Mouse (Mus musculus): ENCODE measurements around the gene Tnp2. TPM values are rescaled to one million over a fixed set of nuclear protein-coding genes. Genes with fewer than 3 reads are reported as not detected.

Gene Tnp2
- not detected in 4 replicates for total RNA-seq (2023)

DNA sequence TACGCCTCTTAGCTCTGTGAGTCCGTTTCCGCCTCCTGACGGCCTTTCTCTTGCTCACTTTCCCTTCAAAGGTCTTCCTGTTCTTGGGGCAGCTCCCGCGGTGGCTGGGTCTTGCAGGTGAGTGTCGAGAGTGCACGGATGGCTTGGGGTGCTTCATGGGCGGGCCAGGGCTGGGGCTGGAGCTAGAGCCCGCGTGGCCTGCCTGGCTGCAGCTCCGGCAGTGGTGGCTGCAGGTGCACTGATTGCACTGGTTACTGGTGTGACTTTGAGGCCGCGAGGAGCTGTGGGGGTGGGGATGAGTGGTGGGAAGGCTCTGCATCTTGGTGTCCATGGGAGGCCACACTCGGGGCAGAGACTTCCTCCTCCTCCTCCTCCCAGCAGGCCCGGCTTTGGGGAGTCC is at the start of gene Tnp2:
Gene Tnp2 (minus strand): TSS at position 390 of the 400 bp plus-strand sequence.

DNA sequence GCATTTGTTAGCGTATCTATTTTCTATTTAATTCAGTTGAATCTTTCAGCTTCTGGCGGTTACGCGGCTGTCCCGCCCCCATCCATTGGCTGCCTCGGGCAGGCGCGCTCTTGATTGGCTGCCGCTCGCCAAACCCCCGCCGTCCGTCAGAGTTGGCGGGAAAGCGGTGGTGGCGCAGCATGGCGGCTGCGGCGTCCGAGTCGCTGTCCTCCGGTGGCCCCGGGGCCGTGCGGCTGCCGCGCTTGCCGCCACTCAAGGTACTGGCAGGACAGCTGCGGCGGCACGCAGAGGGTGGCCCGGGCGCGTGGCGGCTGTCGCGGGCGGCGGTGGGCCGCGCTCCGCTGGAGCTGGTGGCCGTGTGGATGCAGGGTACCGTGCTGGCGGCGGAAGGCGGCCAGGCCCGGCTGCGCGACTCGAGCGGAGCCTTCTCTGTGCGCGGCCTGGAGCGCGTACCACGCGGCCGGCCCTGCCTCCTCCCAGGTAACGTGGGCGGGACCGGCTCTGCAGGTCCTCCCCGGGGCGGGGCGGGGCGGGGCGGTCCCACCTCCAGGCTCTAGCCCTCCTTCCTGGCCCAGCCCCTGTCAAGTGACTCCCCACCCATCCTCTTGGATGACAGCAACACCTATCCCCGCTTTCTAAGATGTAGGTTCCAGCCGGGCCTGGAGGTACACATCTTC is 46.6 kb upstream of the Tnp2 start, which contains the start of gene Rmi2:
Gene Rmi2 (plus strand): TSS at position 149 of the 677 bp plus-strand sequence.

DNA sequence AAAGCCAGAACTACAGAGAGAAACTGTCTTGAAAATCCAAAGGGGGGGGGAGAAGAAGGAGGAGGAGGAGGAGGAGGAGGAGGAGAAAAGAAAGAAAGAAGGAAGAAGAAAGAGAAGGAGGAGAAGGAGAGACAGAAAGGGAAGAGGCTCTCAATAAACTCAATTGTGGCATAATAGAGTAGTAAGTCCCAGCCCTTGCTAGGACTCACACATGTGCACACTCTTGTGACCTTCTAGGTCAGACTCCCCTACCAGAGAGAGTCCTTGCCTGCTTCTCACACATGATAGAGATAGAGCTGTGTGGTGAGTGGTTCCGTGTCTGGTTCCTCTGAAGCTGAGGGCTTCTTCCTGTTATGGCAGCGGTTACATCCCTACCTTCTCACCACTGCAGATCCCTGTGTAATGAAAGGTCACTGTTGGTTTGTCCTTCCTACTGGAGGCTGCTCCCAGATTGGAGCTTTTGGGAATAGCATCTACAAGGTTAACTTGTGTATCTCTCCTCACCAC is 24.5 kb upstream of the Tnp2 start, which contains the start of gene Gm11172:
Gene Gm11172 (plus strand): TSS at position 51 of the 507 bp plus-strand sequence.

DNA sequence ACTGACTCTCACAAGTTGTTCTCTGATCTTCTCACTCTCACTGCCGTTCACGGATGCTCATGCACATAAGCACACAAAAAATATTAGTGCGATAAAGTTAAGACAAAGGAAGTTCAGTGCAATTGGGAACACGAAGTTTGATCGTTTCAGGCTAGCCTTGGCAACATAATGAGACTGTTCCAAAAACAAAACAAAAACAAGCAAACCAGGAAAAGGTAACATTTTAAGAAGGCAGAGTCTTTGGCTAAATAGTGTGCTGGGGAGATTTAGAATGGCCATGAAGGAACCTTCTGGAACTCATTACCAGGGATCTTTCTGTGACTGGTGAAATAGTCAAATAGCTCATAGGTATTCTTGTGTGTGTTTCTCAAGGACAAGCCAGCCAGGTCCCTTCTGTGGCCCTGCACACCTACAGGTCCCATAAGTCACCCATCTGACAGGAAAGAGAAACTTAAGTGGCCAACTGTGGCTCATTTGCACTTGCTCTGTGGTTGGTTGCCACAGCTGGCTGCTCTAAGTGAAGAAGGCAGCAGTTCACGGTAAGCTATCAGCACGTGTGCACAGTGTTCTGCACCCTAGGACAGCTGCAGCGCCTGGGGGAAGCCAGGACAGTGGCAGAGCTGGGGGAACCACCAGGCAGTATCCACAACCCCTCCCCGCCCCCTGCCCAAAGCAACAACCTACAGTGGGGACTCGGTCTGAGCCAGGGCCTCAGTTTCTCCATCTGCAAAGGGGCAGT is 17.5 kb upstream of the Tnp2 start, which contains the start of gene Prm1:
Gene Prm1 (minus strand): TSS at position 51 of the 739 bp plus-strand sequence.

DNA sequence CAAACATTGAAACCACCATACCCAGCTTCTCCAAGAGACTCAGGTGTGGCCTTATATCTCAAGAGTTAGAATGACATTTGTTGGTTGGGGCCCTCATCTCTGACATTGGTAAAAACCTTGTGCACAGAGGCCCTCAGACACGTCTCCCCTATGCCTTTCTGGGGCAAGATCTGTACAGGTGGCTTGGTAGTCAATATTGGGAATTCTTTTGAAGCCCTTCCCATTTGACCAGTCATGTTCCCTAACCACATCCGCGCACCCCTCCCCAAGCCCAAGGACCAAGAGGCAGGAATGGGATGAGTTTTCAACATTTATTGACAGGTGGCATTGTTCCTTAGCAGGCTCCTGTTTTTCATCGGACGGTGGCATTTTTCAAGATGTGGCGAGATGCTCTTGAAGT is 7.6 kb upstream of the Tnp2 start, which contains the start of gene Prm2:
Gene Prm2 (minus strand): TSS at position 101 of the 400 bp plus-strand sequence.

DNA sequence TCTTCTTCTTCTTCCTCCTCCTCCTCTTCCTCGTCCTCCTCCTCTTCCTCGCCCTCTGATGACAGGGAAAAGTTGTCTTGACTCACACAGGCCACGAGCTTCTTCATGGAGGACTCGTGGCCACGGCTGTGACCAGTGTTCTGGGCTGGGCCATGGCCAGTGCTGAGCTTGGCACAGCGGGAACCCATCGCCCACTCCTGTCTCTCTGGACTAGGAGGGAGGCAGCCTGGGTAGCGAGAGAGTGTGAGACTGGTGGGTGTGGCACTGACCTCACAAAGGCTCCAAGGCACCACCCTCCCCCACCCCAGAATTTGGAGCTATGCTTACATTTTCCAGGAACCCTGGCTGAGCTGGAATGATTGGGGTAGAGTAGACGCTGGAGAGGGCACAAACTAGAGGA is 2.2 kb upstream of the Tnp2 start, which contains the start of gene Prm3:
Gene Prm3 (minus strand): TSS at position 213 of the 400 bp plus-strand sequence.

DNA sequence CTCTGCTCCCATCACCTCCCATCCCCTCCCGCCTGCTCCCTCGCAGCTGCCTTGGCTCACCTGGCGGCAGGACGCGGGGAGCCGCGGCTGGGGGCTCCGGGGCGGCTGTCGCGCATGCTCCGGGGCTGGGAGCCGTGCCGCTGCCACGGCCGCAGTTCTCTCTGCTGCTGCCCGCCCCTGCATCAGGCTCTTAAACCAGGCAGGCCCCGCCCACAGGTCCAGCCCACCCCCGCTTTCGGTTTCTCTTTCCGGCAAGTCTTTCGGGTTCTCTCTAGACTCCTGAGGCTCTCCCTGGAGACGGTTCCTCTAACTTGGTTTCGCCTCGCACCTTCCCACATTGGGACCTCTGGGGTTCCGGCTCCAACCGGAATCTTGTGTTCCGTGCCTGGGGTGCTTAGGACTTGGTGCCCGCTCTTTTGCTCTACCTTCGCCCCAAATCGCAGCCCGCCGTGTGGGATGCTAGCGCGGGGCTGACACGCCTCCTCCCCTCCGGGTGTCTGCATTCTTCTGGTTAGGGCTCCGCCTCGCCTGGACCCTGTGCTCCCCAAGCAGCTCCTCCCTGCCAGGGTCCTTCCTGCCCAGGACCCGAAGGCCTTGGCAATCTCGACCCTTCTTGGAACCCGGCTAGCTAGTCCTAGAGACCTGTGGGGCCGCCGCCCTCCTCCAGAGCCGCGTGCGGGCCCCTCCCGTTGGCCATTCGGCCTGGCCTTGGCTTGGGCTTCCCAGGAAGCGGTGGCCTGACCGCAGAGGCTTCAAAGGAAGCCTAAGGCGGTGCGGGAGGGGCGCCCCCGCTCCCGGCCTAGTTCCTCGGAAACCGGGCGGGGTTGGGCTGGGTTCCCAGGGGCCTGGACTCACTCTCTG is 2.9 kb downstream of the Tnp2 start, which contains the start of gene Socs1:
Gene Socs1 (minus strand): TSS at position 166 of the 861 bp plus-strand sequence.

Other genes with a start within 250 kb of the Tnp2 start
- gene Dexi, start 245.6 kb downstream of the Tnp2 start, total RNA-seq (2023), result 14.5 to 17.7 TPM (median 15.9 TPM) in 4 replicates
- gene Clec16a, start 243.3 kb downstream of the Tnp2 start, total RNA-seq (2023), result 32.3 to 40.9 TPM (median 34.9 TPM) in 4 replicates
- 2.7 to 3.6 TPM (median 3.1 TPM) in 4 replicates for gene Socs1, start 3.1 kb downstream of the Tnp2 start, total RNA-seq (2023)
- not detected in 4 replicates for gene Prm3, start 2.3 kb upstream of the Tnp2 start, total RNA-seq (2023)
- not detected in 4 replicates for gene Prm2, start 7.5 kb upstream of the Tnp2 start, total RNA-seq (2023)
- gene Prm1, start 17.2 kb upstream of the Tnp2 start, total RNA-seq (2023), result not detected in 4 replicates
- not detected in 4 replicates for gene Gm11172, start 24.3 kb upstream of the Tnp2 start, total RNA-seq (2023)
- 0.54 to 0.85 TPM (median 0.71 TPM) in 4 replicates for gene Rmi2, start 46.4 kb upstream of the Tnp2 start, total RNA-seq (2023)

Measured in B cell, adult 62 days (primary cell).